Mouse (Mus musculus): ENCODE results near the gene Vstm5.
"Not testable (repeated sequence)": the region's sequence is repeated elsewhere in the genome, so short reads cannot be mapped to it uniquely, and the experiment has no call there.

DNA sequence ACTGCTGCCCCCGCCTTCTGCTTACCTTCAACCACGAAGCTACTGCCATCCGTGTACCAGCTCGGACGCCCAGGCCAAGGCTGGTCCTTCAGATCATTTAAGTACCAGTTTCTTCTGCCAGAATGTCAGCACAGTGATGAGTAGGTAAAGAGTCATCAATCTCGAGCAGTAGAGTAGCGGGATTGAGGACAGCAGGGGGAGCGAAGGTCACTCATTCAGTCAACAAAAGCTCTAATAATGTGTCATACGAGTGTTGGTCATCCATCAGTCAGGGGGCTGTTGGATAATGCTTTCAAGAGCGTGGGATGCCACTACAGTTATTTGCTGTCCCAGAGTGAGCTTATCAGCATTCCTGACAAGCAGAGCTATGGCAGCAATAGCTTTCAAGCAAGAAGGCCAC lies 44.0 kb upstream of the Vstm5 start:
- TF ChIP-seq POLR2A (IDR thresholded peaks at IDR 0.05; ENCODE audit: borderline replicate concordance, insufficient read depth, low read length); CTCF (IDR thresholded peaks at IDR 0.05; ENCODE audit: borderline replicate concordance, insufficient read depth, low read depth, low read length): not testable (repeated sequence)

All from cerebellum, adult 2 months (tissue).